Mouse (Mus musculus) intestine, embryonic 16.5 days (tissue): ENCODE measurements around the gene Trub2. TPM values are rescaled to one million over a fixed set of nuclear protein-coding genes. Genes with fewer than 3 reads are reported as not detected.
A peak's percentile ranks its signal among the peaks of the same experiment; 100 is the strongest.

ENCODE experiments used
- ATAC-seq: fragments of 200-750 bp; cut with Nextera tagmentation; 2 replicates; pipeline ENCODE4 v1.8.0; 2017; ENCODE audit warnings: moderate TSS enrichment, moderate library complexity
- H3K27ac ChIP-seq: fragments of 300-500 bp; sonication (generic); 2 replicates; pipeline ENCODE4 v1.5.1; 2014; ENCODE audit warnings: mild to moderate bottlenecking, low read length
- H3K27me3 ChIP-seq: fragments of 300-500 bp; sonication (generic); replicated peaks from 2 replicates; pipeline ENCODE4 v1.6.1; 2014; ENCODE audit warnings: low read length, control low read depth, mixed read lengths; ENCODE audit not compliant: control insufficient read depth, insufficient read depth
- H3K36me3 ChIP-seq: fragments of 300-500 bp; sonication (generic); 2 replicates; pipeline ENCODE4 v1.6.1; 2014; ENCODE audit warnings: low read length, control low read depth; ENCODE audit not compliant: control insufficient read depth, insufficient read depth
- H3K4me1 ChIP-seq: fragments of 300-500 bp; sonication (generic); 2 replicates; pipeline ENCODE4 v1.6.1; 2014; ENCODE audit warnings: low read length, control low read depth, mixed read lengths; ENCODE audit not compliant: control insufficient read depth, insufficient read depth
- H3K4me2 ChIP-seq: fragments of 300-500 bp; sonication (generic); 2 replicates; pipeline ENCODE4 v1.6.1; 2014; ENCODE audit warnings: low read depth, low read length, control low read depth
- H3K4me3 ChIP-seq: fragments of 300-500 bp; sonication (generic); 2 replicates; pipeline ENCODE4 v1.5.1; 2014; ENCODE audit warnings: mild to moderate bottlenecking, low read length
- H3K9ac ChIP-seq: fragments of 300-500 bp; sonication (generic); 2 replicates; pipeline ENCODE4 v1.6.1; 2014; ENCODE audit warnings: low read depth, low read length
- H3K9me3 ChIP-seq: fragments of 300-500 bp; sonication (generic); 2 replicates; pipeline ENCODE4 v1.6.1; 2016; ENCODE audit warnings: low read length, control low read depth; ENCODE audit not compliant: control insufficient read depth
- WGBS: fragments of 180-500 bp; shearing (Covaris S2); extraction: QIAGEN DNeasy Blood & Tissue Kit; methylation state at CpG from one replicate; pipeline ENCODE4 v1.1.7; 2014; 5-methylcytosine and 5-hydroxymethylcytosine counted together
- polyA plus RNA-seq: library from polyadenylated mRNA; unstranded; fragments of >200 nt; fragmentation: Nextera tagmentation; extraction: Ambion mirVana; gene quantifications from 2 replicates; pipeline ENCODE4 v1.2.1, GENCODE M21; 2015

Gene Trub2
- polyA plus RNA-seq, 1 experiment from 2014 or later: 38.0 TPM

GRCm38 (mm10) chr2:29716691-29717090 is 71.6 kb downstream of the Trub2 start:
- no peaks in the 10 kb centered on the region for H3K27me3 ChIP-seq
- peaks cover 18% of the 10 kb centered on the region for H3K4me1 ChIP-seq
- no peak overlapping the region for H3K4me2 ChIP-seq
- H3K4me3 ChIP-seq: no peak overlapping the region
- peak overlapping the region; percentile 92 for H3K27ac ChIP-seq
- no peaks in the 10 kb centered on the region for H3K9me3 ChIP-seq
- 16% methylated on average over 6 of the region's 6 CpGs for WGBS
- peak; percentile 92 for ATAC-seq
- 0 out of 2 replicates have a peak, but pooled peaks cover 4% of the 10 kb centered on the region for H3K36me3 ChIP-seq
- 0 out of 2 replicates have a peak overlapping the region, but pooled peaks have one; percentile 29 for H3K9ac ChIP-seq

DNA sequence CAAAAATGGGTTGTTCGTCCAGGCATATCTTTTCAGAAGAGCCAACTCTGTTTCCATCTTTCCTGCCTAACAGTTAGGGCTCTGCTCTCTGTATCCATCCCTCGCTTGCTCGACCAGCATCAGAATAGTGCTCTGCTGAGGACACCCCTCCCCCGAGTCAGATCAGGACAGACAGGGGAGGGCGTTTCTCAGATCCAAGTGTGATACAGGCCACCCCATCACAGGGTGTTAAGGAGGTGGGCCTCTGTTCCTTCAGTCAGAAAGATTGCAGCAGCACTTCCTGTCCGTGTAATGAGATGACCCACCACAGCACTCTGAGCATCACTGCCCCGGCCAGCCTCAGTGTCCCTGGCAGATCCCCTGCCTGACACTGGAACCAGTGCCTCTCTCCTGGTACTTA is 72.2 kb downstream of the Trub2 start:
- 0 out of 2 replicates have a peak overlapping the region, but pooled peaks have one; percentile 29 for H3K9ac ChIP-seq
- 0 out of 2 replicates have a peak, but pooled peaks cover 5% of the 10 kb centered on the region for H3K36me3 ChIP-seq
- H3K9me3 ChIP-seq: no peaks in the 10 kb centered on the region
- H3K4me3 ChIP-seq: no peak overlapping the region
- peaks cover 18% of the 10 kb centered on the region for H3K4me1 ChIP-seq
- 33% methylated on average over 7 of the region's 7 CpGs for WGBS
- peak; percentile 46 for ATAC-seq
- no peak overlapping the region for H3K4me2 ChIP-seq
- no peaks in the 10 kb centered on the region for H3K27me3 ChIP-seq
- H3K27ac ChIP-seq: peak overlapping the region; percentile 92

GRCm38 (mm10) chr2:29714127-29714526 is 74.2 kb downstream of the Trub2 start:
- Histone ChIP-seq H3K4me3 (no peak overlapping the region), H3K27ac (peak overlapping the region; percentile 33; the same call in 1 of the 2 replicates), H3K9me3 (no peaks in the 10 kb centered on the region), H3K27me3 (no peaks in the 10 kb centered on the region), H3K9ac (no peak overlapping the region), H3K4me2 (no peak overlapping the region), H3K36me3 (peaks cover 9% of the 10 kb centered on the region; the same call in 1 of the 2 replicates), H3K4me1 (peaks cover 18% of the 10 kb centered on the region)
- ATAC-seq: no peak
- WGBS: 76% methylated on average over 5 of the region's 5 CpGs

GRCm38 (mm10) chr2:29713501-29713900 is 74.8 kb downstream of the Trub2 start:
- Histone ChIP-seq H3K27ac (no peak overlapping the region), H3K4me1 (peaks cover 18% of the 10 kb centered on the region), H3K4me3 (no peak overlapping the region), H3K27me3 (no peaks in the 10 kb centered on the region), H3K9ac (no peak overlapping the region), H3K4me2 (no peak overlapping the region), H3K36me3 (peaks cover 9% of the 10 kb centered on the region; the same call in 1 of the 2 replicates), H3K9me3 (no peaks in the 10 kb centered on the region)
- 94% methylated on average over 1 of the region's 2 CpGs for WGBS
- no peak for ATAC-seq

DNA sequence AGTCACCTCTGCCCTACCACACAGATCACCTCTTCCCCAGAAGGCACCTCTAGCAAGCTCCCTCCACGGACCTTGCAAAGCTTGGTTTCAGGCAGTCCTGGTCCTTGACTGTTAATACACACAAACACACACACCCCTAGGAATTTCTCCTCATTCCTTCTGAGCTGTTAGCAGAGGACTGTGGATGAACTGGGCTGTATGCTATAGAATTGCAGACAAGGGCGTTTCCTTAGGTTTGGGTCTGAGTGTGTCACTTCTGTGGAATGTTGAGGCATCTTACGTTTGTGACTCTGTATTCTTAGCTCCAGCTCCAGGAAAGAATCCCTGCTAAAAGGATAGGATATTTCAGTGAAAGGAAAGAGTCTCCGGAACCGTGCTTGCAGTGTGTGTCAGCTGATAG is 76.4 kb downstream of the Trub2 start:
- Histone ChIP-seq H3K27me3 (no peaks in the 10 kb centered on the region), H3K9ac (no peak overlapping the region), H3K4me3 (no peak overlapping the region), H3K27ac (no peak overlapping the region), H3K36me3 (peaks cover 9% of the 10 kb centered on the region; the same call in 1 of the 2 replicates), H3K4me2 (no peak overlapping the region), H3K4me1 (peaks cover 12% of the 10 kb centered on the region), H3K9me3 (no peaks in the 10 kb centered on the region)
- ATAC-seq: no peak
- WGBS: 74% methylated on average over 5 of the region's 5 CpGs

Other genes with a start within 250 kb of the Trub2 start
- 7.9 and 8.1 TPM in 2 replicates for gene Rapgef1, start 168.8 kb downstream of the Trub2 start, polyA plus RNA-seq
- gene Gm13420, start 36.8 kb downstream of the Trub2 start, polyA plus RNA-seq: 0.56 and 0.70 TPM in 2 replicates
- 0.66 TPM in 1 of 2 replicates, not detected in the other for gene Gm13547, start 29.2 kb downstream of the Trub2 start, polyA plus RNA-seq
- gene Coq4, start 1.0 kb downstream of the Trub2 start, polyA plus RNA-seq: 60.0 and 64.5 TPM in 2 replicates
- 43.0 and 57.6 TPM in 2 replicates for gene Slc27a4, start 14.1 kb upstream of the Trub2 start, polyA plus RNA-seq
- 28.8 and 30.7 TPM in 2 replicates for gene Urm1, start 31.6 kb upstream of the Trub2 start, polyA plus RNA-seq
- 24.5 and 24.8 TPM in 2 replicates for gene Cercam, start 80.7 kb upstream of the Trub2 start, polyA plus RNA-seq
- gene Odf2, start 100.7 kb upstream of the Trub2 start, polyA plus RNA-seq: 30.5 and 37.1 TPM in 2 replicates
- 38.2 and 44.6 TPM in 2 replicates for gene Gle1, start 146.9 kb upstream of the Trub2 start, polyA plus RNA-seq
- gene Sptan1, start 177.1 kb upstream of the Trub2 start, polyA plus RNA-seq: 66.0 and 76.0 TPM in 2 replicates